16 mouse cellular contexts compared by ENCODE assay signal in the genomic region with DNA sequence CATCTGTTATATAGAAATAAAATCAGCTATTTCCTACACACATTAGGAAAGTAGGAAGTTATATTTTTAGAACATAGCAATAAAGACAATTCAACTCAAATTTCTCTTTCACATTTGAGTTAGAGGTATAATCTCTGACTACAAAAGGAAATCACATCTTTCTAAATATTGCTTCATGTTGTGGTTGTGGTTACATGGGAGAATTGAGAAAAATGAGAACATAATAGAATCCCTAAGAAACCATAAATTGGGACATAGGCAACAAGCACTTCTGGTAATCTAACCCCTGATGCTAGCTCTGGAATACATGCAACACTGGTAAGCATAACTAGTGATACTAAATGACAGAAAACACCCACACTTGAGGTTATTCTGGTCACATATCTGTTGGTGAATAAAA.
"Had no signal": no experiment of that assay in that cellular context is flagged by ENCODE, and none has a peak within 500 bp of the region (broad histone marks: within the 10 kb centered on the region; RNA-seq: fewer than 3 reads in every experiment).

No protein-coding gene starts in this region.

- H3K9me3 ChIP-seq: neural tube, embryonic 13.5 days; neural tube, embryonic 15.5 days; stomach, embryonic 15.5 days had no signal

- H3K4me1 ChIP-seq: neural tube, embryonic 13.5 days; neural tube, embryonic 15.5 days; stomach, embryonic 15.5 days had no signal

- DNase-seq: retina, postnatal 1 day; right cerebral cortex, adult 18-20 months; right cerebral cortex, postnatal 14 days; right cerebral cortex, postnatal 25 days; right cerebral cortex, postnatal 4 days; spleen, adult 18-20 months; thymus, adult 18-20 months; thymus, adult 2 months; thymus, postnatal 14 days; thymus, postnatal 25 days; thymus, postnatal 36 days; thymus, postnatal 4 days had no signal

- H3K4me2 ChIP-seq: neural tube, embryonic 13.5 days; neural tube, embryonic 15.5 days; stomach, embryonic 15.5 days had no signal

- H3K9ac ChIP-seq: neural tube, embryonic 13.5 days; neural tube, embryonic 15.5 days; stomach, embryonic 15.5 days had no signal

- H3K36me3 ChIP-seq: neural tube, embryonic 13.5 days; neural tube, embryonic 15.5 days; stomach, embryonic 15.5 days had no signal

- H3K27me3 ChIP-seq: neural tube, embryonic 13.5 days; neural tube, embryonic 15.5 days; stomach, embryonic 15.5 days had no signal

- H3K4me3 ChIP-seq: neural tube, embryonic 13.5 days; neural tube, embryonic 15.5 days; stomach, embryonic 15.5 days had no signal

- H3K27ac ChIP-seq: neural tube, embryonic 13.5 days; neural tube, embryonic 15.5 days; stomach, embryonic 15.5 days; stomach, postnatal 0 days had no signal
